Mouse (Mus musculus) cerebellum, adult 2 months (tissue): ENCODE measurements at regions not wholly inside any gene's neighbourhood (a gene's known extent, or its start where the extent isn't known, plus 50 kb on each side); places are given as distances from the start of the nearest gene placed in this dataset.

Experiments used
- DNase-seq, 2 experiments: peaks; one replicate each; pipeline ENCODE4 v3.0.0; 2021
- H3K27ac ChIP-seq: fragments of 200-500 bp; 2 replicates; pipeline ENCODE4 v1.5.1; 2012; ENCODE audit warnings: low read length, control low read depth, inconsistent platforms; ENCODE audit not compliant: insufficient read depth
- H3K27me3 ChIP-seq: fragments of 200-500 bp; 2 replicates; pipeline ENCODE4 v1.6.1; 2012; ENCODE audit warnings: inconsistent platforms, mild to moderate bottlenecking, low read length, moderate library complexity; ENCODE audit not compliant: control insufficient read depth, insufficient read depth
- H3K4me1 ChIP-seq: fragments of 200-500 bp; 2 replicates; pipeline ENCODE4 v1.6.1; 2011; ENCODE audit warnings: low read length; ENCODE audit not compliant: control insufficient read depth, insufficient read depth
- H3K4me3 ChIP-seq: fragments of 200-500 bp; replicated peaks from 2 replicates; pipeline ENCODE3; 2011; ENCODE audit warnings: mild to moderate bottlenecking, low read depth, low read length, control low read depth; ENCODE audit not compliant: insufficient read depth
- CTCF ChIP-seq: fragments of 200-500 bp; IDR thresholded peaks from 2 replicates; pipeline ENCODE4 v1.5.1; 2011; ENCODE audit warnings: low read depth, mild to moderate bottlenecking, control low read depth, low read length, moderate library complexity, borderline replicate concordance; ENCODE audit not compliant: insufficient read depth
- POLR2A ChIP-seq: fragments of 200-500 bp; IDR thresholded peaks from 2 replicates; pipeline ENCODE4 v1.6.1; 2011; ENCODE audit warnings: low read length, control low read depth, borderline replicate concordance; ENCODE audit not compliant: insufficient read depth
- WGBS: fragments of 180-500 bp; shearing (Covaris S2); methylation state at CpG from one replicate; pipeline ENCODE4 v1.1.7; 2018; 5-methylcytosine and 5-hydroxymethylcytosine counted together

DNA sequence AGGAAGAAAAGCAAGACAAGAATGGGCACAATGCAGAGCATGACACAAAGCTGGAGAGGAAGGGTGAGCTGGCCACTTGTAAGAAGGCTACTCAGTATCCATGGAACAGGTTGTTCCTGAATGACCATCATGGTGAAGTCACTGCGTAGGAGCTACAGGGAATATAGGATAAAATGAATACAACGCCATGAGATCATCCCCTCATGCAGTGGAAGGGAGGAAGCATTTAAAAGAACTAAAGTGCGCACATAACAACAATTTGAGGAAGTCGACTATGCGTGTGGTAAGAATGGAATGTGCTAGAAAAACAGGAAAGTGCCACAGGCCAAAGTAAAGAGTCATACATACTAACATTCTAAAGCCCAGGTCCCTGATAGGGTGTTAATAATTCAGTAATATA lies 246.4 kb upstream of the Klf6 start:
- Histone ChIP-seq H3K27me3 (no peaks in the 10 kb centered on the region), H3K4me1 (no peaks in the 10 kb centered on the region), H3K4me3 (no peak overlapping the region), H3K27ac (no peak overlapping the region)
- 90% methylated on average over 5 of the region's 5 CpGs for WGBS
- TF ChIP-seq POLR2A (no peak), CTCF (no peak)
- DNase-seq: no peak

DNA sequence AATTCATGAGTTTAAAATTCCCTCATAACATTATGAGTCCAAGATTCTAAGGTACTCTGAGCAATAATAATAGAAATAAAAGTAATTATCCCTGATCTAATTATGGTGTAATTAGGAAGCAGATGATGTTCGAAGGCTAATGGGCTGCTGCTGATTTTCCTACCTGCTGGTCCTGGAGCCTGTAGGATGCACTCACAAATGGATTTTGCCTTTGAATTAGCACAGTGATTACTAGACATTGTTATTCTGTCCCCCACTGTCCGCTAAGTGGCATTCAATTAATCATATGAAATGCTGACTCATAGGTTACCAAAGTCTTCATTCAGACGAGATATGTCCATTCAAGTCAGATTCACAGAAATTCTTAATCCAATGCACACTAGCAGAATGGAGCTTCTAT lies 246.0 kb upstream of the Klf6 start:
- no peak overlapping the region for H3K27ac ChIP-seq
- no peaks in the 10 kb centered on the region for H3K27me3 ChIP-seq
- WGBS: 68% methylated on average over 3 of the region's 3 CpGs
- H3K4me1 ChIP-seq: no peaks in the 10 kb centered on the region
- no peak for DNase-seq
- no peak overlapping the region for H3K4me3 ChIP-seq
- no peak for TF ChIP-seq POLR2A
- no peak for TF ChIP-seq CTCF

DNA sequence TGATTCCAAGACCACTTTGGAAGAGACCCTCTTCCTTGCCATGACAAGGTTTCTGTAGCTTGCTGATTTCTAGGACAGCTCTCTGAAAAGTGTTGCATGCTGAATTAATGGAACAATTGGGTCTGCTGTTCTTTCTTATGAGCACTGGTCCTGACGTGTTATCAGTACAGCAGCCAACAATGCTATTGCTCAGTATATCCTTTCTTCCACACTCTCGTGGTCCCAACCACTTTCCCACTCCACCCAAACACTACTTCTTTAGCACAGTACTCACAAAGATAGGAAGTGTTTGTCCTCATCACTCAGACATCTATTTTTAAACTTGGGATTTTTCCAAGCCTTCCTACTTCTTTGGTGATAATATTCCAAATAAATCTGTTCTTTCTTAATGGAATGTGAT lies 233.2 kb upstream of the Klf6 start:
- TF ChIP-seq CTCF (no peak), POLR2A (no peak)
- 22% methylated on average over 2 of the region's 2 CpGs for WGBS
- Histone ChIP-seq H3K27me3 (no peaks in the 10 kb centered on the region), H3K4me3 (no peak overlapping the region), H3K4me1 (no peaks in the 10 kb centered on the region), H3K27ac (no peak overlapping the region)
- no peak for DNase-seq

GRCm38 (mm10) chr13:5634960-5635359 lies 226.3 kb upstream of the Klf6 start:
- TF ChIP-seq CTCF: no peak
- no peak for TF ChIP-seq POLR2A
- DNase-seq: no peak
- Histone ChIP-seq H3K4me3 (no peak overlapping the region), H3K4me1 (no peaks in the 10 kb centered on the region), H3K27ac (no peak overlapping the region), H3K27me3 (no peaks in the 10 kb centered on the region)
- 81% methylated on average over 2 of the region's 2 CpGs for WGBS

DNA sequence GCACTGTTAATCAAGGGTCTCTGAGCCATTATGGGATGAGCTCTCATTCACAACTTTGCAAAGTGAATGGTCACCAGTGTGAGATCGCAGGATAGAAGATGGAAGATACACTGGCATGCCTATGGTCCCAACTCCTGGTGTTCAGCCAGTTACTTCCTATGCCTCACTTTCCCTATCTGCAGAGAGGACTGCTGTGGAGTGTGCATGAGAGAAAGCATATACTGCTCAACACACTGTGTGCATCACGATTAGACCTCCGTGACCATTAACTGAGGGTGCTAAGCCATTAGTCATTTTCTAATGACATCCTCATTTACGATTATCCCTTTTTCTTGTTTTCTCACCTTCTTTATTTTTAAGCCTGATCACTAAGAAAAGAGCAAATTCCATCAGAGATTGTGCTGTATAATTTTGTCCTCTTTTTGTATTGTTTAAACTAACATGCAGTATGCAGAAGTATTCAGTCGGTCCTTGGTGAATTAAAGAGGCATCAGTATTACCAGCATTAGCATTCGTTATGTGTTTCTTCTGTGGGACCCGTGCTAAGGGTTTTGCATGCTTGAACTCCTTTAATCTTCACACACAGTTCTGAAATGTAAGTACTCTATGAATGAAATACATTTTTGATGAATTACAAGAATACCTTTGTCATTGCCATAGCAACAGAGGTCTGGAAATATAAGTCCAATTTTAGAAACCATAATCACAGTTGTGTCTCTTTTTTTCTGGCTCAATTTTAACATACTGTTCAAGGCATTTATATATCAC lies 219.4 kb upstream of the Klf6 start:
- TF ChIP-seq POLR2A: no peak
- no peak for TF ChIP-seq CTCF

DNA sequence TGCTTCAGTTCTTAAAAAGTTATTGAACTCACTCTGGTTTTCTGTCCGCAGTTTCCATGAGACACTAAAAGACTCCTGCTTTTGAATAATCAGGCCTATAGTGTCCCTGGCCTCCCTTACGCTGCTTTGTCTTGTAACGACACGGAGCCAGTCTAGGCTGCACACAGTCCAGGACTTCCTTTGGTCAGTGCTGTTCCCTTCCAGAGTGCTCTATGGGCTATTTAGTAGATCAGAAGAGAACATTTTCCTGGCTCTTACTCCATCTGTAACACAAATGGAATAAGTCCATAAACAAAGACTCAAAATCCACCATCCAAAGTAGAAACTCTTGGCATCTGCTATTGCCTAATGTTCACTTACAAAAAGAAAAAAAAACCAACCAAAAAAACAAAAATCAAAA lies 213.0 kb upstream of the Klf6 start:
- WGBS: 85% methylated on average over 4 of the region's 4 CpGs

More for the DNA sequence above, 219.4 kb upstream of the Klf6 start:
- 82% methylated on average over 7 of the region's 7 CpGs for WGBS
- DNase-seq: no peak
- Histone ChIP-seq H3K4me1 (no peaks in the 10 kb centered on the region), H3K27me3 (no peaks in the 10 kb centered on the region), H3K27ac (no peak overlapping the region), H3K4me3 (no peak overlapping the region)

GRCm38 (mm10) chr13:5657556-5657955 lies 203.7 kb upstream of the Klf6 start:
- H3K27ac ChIP-seq: no peak overlapping the region

More for the DNA sequence above, 213.0 kb upstream of the Klf6 start:
- H3K27ac ChIP-seq: no peak overlapping the region
- no peak for TF ChIP-seq POLR2A
- no peak for TF ChIP-seq CTCF
- no peak for DNase-seq
- no peaks in the 10 kb centered on the region for H3K4me1 ChIP-seq
- no peaks in the 10 kb centered on the region for H3K27me3 ChIP-seq
- H3K4me3 ChIP-seq: no peak overlapping the region

GRCm38 (mm10) chr13:5666235-5667007 lies 194.9 kb upstream of the Klf6 start:
- Histone ChIP-seq H3K27ac (no peak overlapping the region), H3K4me1 (no peaks in the 10 kb centered on the region), H3K4me3 (no peak overlapping the region), H3K27me3 (no peaks in the 10 kb centered on the region)
- DNase-seq: no peak
- TF ChIP-seq POLR2A (no peak), CTCF (no peak)
- 89% methylated on average over 3 of the region's 3 CpGs for WGBS

More at GRCm38 (mm10) chr13:5657556-5657955, 203.7 kb upstream of the Klf6 start:
- no peak for DNase-seq
- Histone ChIP-seq H3K4me1 (no peaks in the 10 kb centered on the region), H3K27me3 (no peaks in the 10 kb centered on the region), H3K4me3 (no peak overlapping the region)
- 52% methylated on average over 5 of the region's 5 CpGs for WGBS
- TF ChIP-seq CTCF (no peak), POLR2A (no peak)
